Mouse (Mus musculus) layer of hippocampus, adult 11-12 months (tissue): ENCODE results near the gene Pomt1.

Experiments
- DNase-seq: peaks from one replicate; pipeline ENCODE4 v3.0.0; 2022; ENCODE audit warnings: low spot score

Pomt1 gene

GRCm38 (mm10) chr2:32235886-32236759 is at the start of gene Pomt1:
Gene Pomt1, plus strand, starts transcription at chr2:32236590.
- peak; percentile 93 for DNase-seq

- DNase-seq: peak; percentile 82
Measured at GRCm38 (mm10) chr2:32187019-32187551, 49.3 kb upstream of the Pomt1 start.

- DNase-seq: no peak
Measured at GRCm38 (mm10) chr2:32187649-32188048, 48.7 kb upstream of the Pomt1 start.

GRCm38 (mm10) chr2:32189060-32189681 is 47.2 kb upstream of the Pomt1 start:
- no peak for DNase-seq

- no peak for DNase-seq
Measured at GRCm38 (mm10) chr2:32190620-32191019, 45.8 kb upstream of the Pomt1 start.

GRCm38 (mm10) chr2:32191872-32192507 is 44.4 kb upstream of the Pomt1 start:
- no peak for DNase-seq

GRCm38 (mm10) chr2:32198977-32199376 is 37.4 kb upstream of the Pomt1 start:
- DNase-seq: no peak

- DNase-seq: no peak
Measured at GRCm38 (mm10) chr2:32200033-32200432, 36.4 kb upstream of the Pomt1 start.

- no peak for DNase-seq
Measured at GRCm38 (mm10) chr2:32200712-32201111, 35.7 kb upstream of the Pomt1 start.

- DNase-seq: no peak
Measured at GRCm38 (mm10) chr2:32201527-32201926, 34.9 kb upstream of the Pomt1 start.

- no peak for DNase-seq
Measured at GRCm38 (mm10) chr2:32203853-32204252, 32.5 kb upstream of the Pomt1 start.

GRCm38 (mm10) chr2:32207682-32208081 is 28.7 kb upstream of the Pomt1 start:
- no peak for DNase-seq

- no peak for DNase-seq
Measured at GRCm38 (mm10) chr2:32211689-32212088, 24.7 kb upstream of the Pomt1 start.

GRCm38 (mm10) chr2:32213000-32213399 is 23.4 kb upstream of the Pomt1 start:
- no peak for DNase-seq

- no peak for DNase-seq
Measured at GRCm38 (mm10) chr2:32215576-32215975, 20.8 kb upstream of the Pomt1 start.

GRCm38 (mm10) chr2:32216506-32216905 is 19.9 kb upstream of the Pomt1 start:
- no peak for DNase-seq

- no peak for DNase-seq
Measured at GRCm38 (mm10) chr2:32217656-32218055, 18.7 kb upstream of the Pomt1 start.

- no peak for DNase-seq
Measured at GRCm38 (mm10) chr2:32218113-32218512, 18.3 kb upstream of the Pomt1 start.

- no peak for DNase-seq
Measured at GRCm38 (mm10) chr2:32218541-32219334, 17.7 kb upstream of the Pomt1 start.

GRCm38 (mm10) chr2:32219501-32219900 is 16.9 kb upstream of the Pomt1 start:
- DNase-seq: no peak

- DNase-seq: no peak
Measured at GRCm38 (mm10) chr2:32220021-32220420, 16.4 kb upstream of the Pomt1 start.

- DNase-seq: no peak
Measured at GRCm38 (mm10) chr2:32220969-32221368, 15.4 kb upstream of the Pomt1 start.
